Mouse (Mus musculus) embryonic facial prominence, embryonic 10.5 days (tissue): ENCODE results near the gene Dnajc6. TPM values are rescaled to one million over a fixed set of nuclear protein-coding genes. Genes with fewer than 3 reads are reported as not detected.

Experiments used
- DNase-seq: peaks from one replicate; pipeline ENCODE4 v3.0.0-alpha.2; 2017; ENCODE audit warnings: low spot score
- H3K27ac ChIP-seq: fragments of 300-500 bp; sonication (generic); replicated peaks from 2 replicates; pipeline ENCODE4 v1.5.1; 2016; ENCODE audit warnings: mild to moderate bottlenecking
- H3K27me3 ChIP-seq: fragments of 300-500 bp; sonication (generic); replicated peaks from 2 replicates; pipeline ENCODE4 v1.6.1; 2016; ENCODE audit warnings: low read depth, mild to moderate bottlenecking; ENCODE audit not compliant: poor library complexity, severe bottlenecking
- H3K36me3 ChIP-seq: fragments of 300-500 bp; sonication (generic); replicated peaks from 2 replicates; pipeline ENCODE4 v1.6.1; 2016; ENCODE audit warnings: mild to moderate bottlenecking, moderate library complexity
- H3K4me1 ChIP-seq: fragments of 300-500 bp; sonication (generic); 2 replicates; pipeline ENCODE4 v1.6.1; 2016
- H3K4me3 ChIP-seq: fragments of 300-500 bp; sonication (generic); 2 replicates; pipeline ENCODE4 v1.5.1; 2016; ENCODE audit warnings: mild to moderate bottlenecking, moderate library complexity
- H3K9me3 ChIP-seq: fragments of 300-500 bp; sonication (generic); 2 replicates; pipeline ENCODE4 v1.6.1; 2016; ENCODE audit warnings: mild to moderate bottlenecking
- WGBS: fragments of 180-500 bp; shearing (Covaris S2); methylation state at CpG from one replicate; pipeline ENCODE4 v1.1.7; 2016; 5-methylcytosine and 5-hydroxymethylcytosine counted together
- polyA plus RNA-seq: library from polyadenylated mRNA; unstranded; fragments of >200 nt; fragmentation: Nextera tagmentation; extraction: Ambion mirVana; gene quantifications from 2 replicates; pipeline ENCODE4 v1.2.1, GENCODE M21; 2016

Dnajc6 gene
- polyA plus RNA-seq, 1 experiment from 2014 or later = 1.5 TPM

GRCm38 (mm10) chr4:101686227-101686810 is 189.9 kb downstream of the Dnajc6 start:
- Histone ChIP-seq H3K36me3 (no peaks in the 10 kb centered on the region), H3K4me1 (0 out of 2 replicates have a peak, but pooled peaks cover 6% of the 10 kb centered on the region), H3K27me3 (no peaks in the 10 kb centered on the region), H3K4me3 (no peak overlapping the region), H3K9me3 (no peaks in the 10 kb centered on the region), H3K27ac (no peak overlapping the region)
- no peak for DNase-seq
- 83% methylated on average over 13 of the region's 13 CpGs for WGBS

- DNase-seq = no peak
- Histone ChIP-seq H3K36me3 (no peaks in the 10 kb centered on the region), H3K27me3 (no peaks in the 10 kb centered on the region), H3K27ac (no peak overlapping the region), H3K9me3 (no peaks in the 10 kb centered on the region), H3K4me3 (no peak overlapping the region), H3K4me1 (0 out of 2 replicates have a peak, but pooled peaks cover 6% of the 10 kb centered on the region)
- 86% methylated on average over 4 of the region's 4 CpGs for WGBS
Measured at GRCm38 (mm10) chr4:101689241-101689640, 192.8 kb downstream of the Dnajc6 start.

- WGBS = 83% methylated on average over 5 of the region's 5 CpGs
- no peak for DNase-seq
- Histone ChIP-seq H3K4me3 (no peak overlapping the region), H3K4me1 (0 out of 2 replicates have a peak, but pooled peaks cover 6% of the 10 kb centered on the region), H3K27ac (no peak overlapping the region), H3K36me3 (no peaks in the 10 kb centered on the region), H3K27me3 (no peaks in the 10 kb centered on the region), H3K9me3 (no peaks in the 10 kb centered on the region)
Measured at GRCm38 (mm10) chr4:101689645-101690044, 193.2 kb downstream of the Dnajc6 start.

Other genes starting within 250 kb of the Dnajc6 start
- 47.6 and 49.0 TPM in 2 replicates for gene Jak1, start 231.4 kb upstream of the Dnajc6 start, polyA plus RNA-seq
- 25.0 and 32.2 TPM in 2 replicates for gene Ak4, start 77.4 kb upstream of the Dnajc6 start, polyA plus RNA-seq
- 59.8 and 67.7 TPM in 2 replicates for gene Leprot, start 151.1 kb downstream of the Dnajc6 start, polyA plus RNA-seq
- gene Lepr, start 220.8 kb downstream of the Dnajc6 start, polyA plus RNA-seq = 2.5 and 3.3 TPM in 2 replicates